Mouse (Mus musculus): ENCODE data around the gene Phactr1. TPM values are rescaled to one million over a fixed set of nuclear protein-coding genes. Genes with fewer than 3 reads are reported as not detected.
A peak's percentile ranks its signal among the peaks of the same experiment; 100 is the strongest.

The Phactr1 gene
- polyA plus RNA-seq, 1 experiment from 2014 or later = 10.0 TPM

DNA sequence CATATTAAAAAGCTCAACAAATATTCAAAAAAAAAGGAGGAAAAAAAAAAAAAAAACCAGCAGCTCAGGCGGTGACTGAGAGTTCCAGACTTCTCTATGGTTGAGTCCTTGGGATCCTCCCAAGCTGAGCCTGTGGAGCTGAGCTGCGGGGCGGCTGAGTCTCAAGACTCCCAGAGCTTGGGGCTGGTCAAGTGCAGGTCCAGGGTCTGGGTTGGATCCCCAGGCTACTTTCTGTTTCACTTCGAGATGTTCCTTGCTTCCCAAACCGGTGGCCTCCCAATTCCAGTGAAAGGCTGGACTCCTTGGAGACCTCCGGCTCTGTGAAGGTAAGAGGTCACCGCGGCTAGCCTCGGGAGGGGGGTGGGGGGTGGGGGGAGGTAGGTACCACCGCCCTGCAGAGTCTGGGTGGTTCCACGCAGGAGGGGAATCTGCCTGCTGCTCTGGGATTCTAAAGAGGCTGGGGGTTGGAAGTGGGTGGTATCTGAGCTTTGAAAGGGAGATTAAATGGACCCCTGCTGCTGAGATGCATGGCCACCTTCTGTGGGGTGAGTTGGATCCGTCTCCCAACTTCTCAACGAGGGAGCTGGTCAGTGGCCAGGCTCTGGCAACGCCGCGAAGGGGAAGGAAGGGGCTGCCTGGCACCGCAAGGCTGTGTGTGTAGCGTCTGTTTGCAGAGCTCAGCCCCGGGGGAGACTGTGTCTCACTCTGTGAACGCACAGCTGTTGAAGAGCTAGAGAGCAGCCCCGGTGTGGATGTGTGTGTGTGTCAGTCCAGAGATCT is 185.9 kb downstream of the Phactr1 start:
- 0 out of 2 replicates have a peak, but pooled peaks cover 6% of the 10 kb centered on the region for H3K4me1 ChIP-seq (replicated peaks; ENCODE audit: control insufficient read depth, insufficient read depth, low read length)
- no peak for ATAC-seq (replicated peaks; ENCODE audit: low FRiP score, low TSS enrichment, low read depth)
- 4% methylated on average over 21 of the region's 21 CpGs for WGBS
- no peaks in the 10 kb centered on the region for H3K36me3 ChIP-seq (ENCODE audit: control insufficient read depth, insufficient read depth, low read length)
- no peaks in the 10 kb centered on the region for H3K9me3 ChIP-seq (ENCODE audit: control insufficient read depth, low read length)
- peak overlapping the region; percentile 39 for H3K4me3 ChIP-seq (ENCODE audit: low read depth, low read length)
- DNase-seq (ENCODE audit: low spot score) = peak; percentile 71
- no peak overlapping the region for H3K27ac ChIP-seq (ENCODE audit: low read depth)
- H3K27me3 ChIP-seq (replicated peaks; ENCODE audit: control insufficient read depth, insufficient read depth, low read length) = 0 out of 2 replicates have a peak, but pooled peaks cover 4% of the 10 kb centered on the region
- peak overlapping the region; percentile 74 for H3K4me2 ChIP-seq (ENCODE audit: low read length)
- peak overlapping the region; percentile 37 for H3K9ac ChIP-seq (ENCODE audit: low read length)

DNA sequence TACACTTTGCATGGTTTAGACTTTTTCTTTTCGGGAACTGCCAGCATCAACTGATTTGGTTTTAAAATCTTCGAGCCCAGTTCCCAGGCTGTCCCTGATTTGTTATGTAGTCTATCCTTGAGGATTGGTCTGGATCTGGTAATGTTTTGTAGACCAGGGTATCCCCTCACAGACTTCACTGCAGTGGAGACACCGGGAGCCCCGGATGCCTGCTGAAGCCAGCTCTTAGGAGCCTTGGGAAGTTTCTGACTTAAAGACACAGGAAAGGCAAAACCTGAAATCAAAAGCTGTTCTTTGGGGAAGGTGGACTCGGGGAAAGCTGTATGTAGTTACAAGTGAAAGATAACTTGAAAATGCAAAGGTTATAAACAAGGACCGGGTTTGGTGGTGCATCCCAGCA is 186.6 kb downstream of the Phactr1 start:
- Histone ChIP-seq H3K4me1 (replicated peaks; ENCODE audit: control insufficient read depth, insufficient read depth, low read length) (0 out of 2 replicates have a peak, but pooled peaks cover 6% of the 10 kb centered on the region), H3K9me3 (ENCODE audit: control insufficient read depth, low read length) (no peaks in the 10 kb centered on the region), H3K4me3 (ENCODE audit: low read depth, low read length) (peak overlapping the region; percentile 39; the same call in 1 of the 2 replicates), H3K36me3 (ENCODE audit: control insufficient read depth, insufficient read depth, low read length) (no peaks in the 10 kb centered on the region), H3K4me2 (ENCODE audit: low read length) (peak overlapping the region; percentile 74), H3K27ac (ENCODE audit: low read depth) (no peak overlapping the region), H3K27me3 (replicated peaks; ENCODE audit: control insufficient read depth, insufficient read depth, low read length) (0 out of 2 replicates have a peak, but pooled peaks cover 4% of the 10 kb centered on the region), H3K9ac (ENCODE audit: low read length) (0 out of 2 replicates have a peak overlapping the region, but pooled peaks have one; percentile 37)
- ATAC-seq (replicated peaks; ENCODE audit: low FRiP score, low TSS enrichment, low read depth) = no peak
- DNase-seq (ENCODE audit: low spot score) = peak; percentile 63
- 34% methylated on average over 6 of the region's 6 CpGs for WGBS

DNA sequence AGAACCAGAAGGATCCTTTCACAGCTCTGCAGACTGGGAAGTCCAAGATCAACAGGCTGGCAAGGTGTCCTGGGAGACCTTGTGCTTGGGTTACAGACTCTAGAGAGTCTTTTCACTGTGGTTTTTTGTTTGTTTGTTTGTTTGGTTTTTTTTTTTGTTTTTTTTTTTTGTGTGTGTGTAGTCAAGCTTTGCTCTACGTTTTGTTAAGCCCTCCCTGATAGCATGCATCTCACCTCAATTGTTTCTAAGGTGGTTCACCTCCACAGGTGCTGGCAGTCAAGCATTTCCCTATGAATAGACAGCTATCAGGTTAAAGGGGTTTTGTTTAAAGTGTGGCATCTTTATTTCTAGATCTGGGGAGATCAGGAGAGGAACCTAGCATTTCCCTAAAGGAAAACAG is 191.7 kb downstream of the Phactr1 start:
- 0 out of 2 replicates have a peak, but pooled peaks cover under 1% of the 10 kb centered on the region for H3K4me1 ChIP-seq (replicated peaks; ENCODE audit: control insufficient read depth, insufficient read depth, low read length)
- no peaks in the 10 kb centered on the region for H3K9me3 ChIP-seq (ENCODE audit: control insufficient read depth, low read length)
- H3K27me3 ChIP-seq (replicated peaks; ENCODE audit: control insufficient read depth, insufficient read depth, low read length) = no peaks in the 10 kb centered on the region
- no peak overlapping the region for H3K4me3 ChIP-seq (ENCODE audit: low read depth, low read length)
- no peak overlapping the region for H3K9ac ChIP-seq (ENCODE audit: low read length)
- 57% methylated on average over 1 of the region's 1 CpGs for WGBS
- H3K27ac ChIP-seq (ENCODE audit: low read depth) = no peak overlapping the region
- no peak for DNase-seq (ENCODE audit: low spot score)
- H3K36me3 ChIP-seq (ENCODE audit: control insufficient read depth, insufficient read depth, low read length) = no peaks in the 10 kb centered on the region
- H3K4me2 ChIP-seq (ENCODE audit: low read length) = no peak overlapping the region
- no peak for ATAC-seq (replicated peaks; ENCODE audit: low FRiP score, low TSS enrichment, low read depth)

DNA sequence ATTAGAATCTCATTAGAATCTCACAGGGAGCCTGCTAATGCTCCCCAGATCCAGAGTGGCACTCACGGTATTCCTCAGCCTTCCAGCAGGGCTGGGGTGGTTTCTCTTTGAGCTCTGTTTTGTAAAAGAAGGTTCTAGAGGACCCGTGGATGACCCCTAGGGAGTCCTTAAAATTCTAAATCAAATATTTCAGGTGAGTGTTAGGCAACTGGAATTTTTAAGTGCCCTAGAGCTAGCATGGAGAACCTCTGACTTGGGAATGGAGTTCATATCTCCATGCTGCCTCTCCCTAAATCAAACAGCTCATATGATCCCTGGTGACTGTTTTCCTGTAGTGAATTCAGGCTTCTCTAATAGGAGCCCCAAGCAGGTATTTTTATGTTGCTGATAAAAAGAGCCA is 197.9 kb downstream of the Phactr1 start:
- Histone ChIP-seq H3K27ac (ENCODE audit: low read depth) (no peak overlapping the region), H3K9ac (ENCODE audit: low read length) (no peak overlapping the region), H3K36me3 (ENCODE audit: control insufficient read depth, insufficient read depth, low read length) (no peaks in the 10 kb centered on the region), H3K4me2 (ENCODE audit: low read length) (no peak overlapping the region), H3K4me1 (replicated peaks; ENCODE audit: control insufficient read depth, insufficient read depth, low read length) (no peaks in the 10 kb centered on the region), H3K9me3 (ENCODE audit: control insufficient read depth, low read length) (no peaks in the 10 kb centered on the region), H3K27me3 (replicated peaks; ENCODE audit: control insufficient read depth, insufficient read depth, low read length) (no peaks in the 10 kb centered on the region), H3K4me3 (ENCODE audit: low read depth, low read length) (no peak overlapping the region)
- ATAC-seq (replicated peaks; ENCODE audit: low FRiP score, low TSS enrichment, low read depth) = no peak
- 55% methylated on average over 2 of the region's 2 CpGs for WGBS
- no peak for DNase-seq (ENCODE audit: low spot score)

DNA sequence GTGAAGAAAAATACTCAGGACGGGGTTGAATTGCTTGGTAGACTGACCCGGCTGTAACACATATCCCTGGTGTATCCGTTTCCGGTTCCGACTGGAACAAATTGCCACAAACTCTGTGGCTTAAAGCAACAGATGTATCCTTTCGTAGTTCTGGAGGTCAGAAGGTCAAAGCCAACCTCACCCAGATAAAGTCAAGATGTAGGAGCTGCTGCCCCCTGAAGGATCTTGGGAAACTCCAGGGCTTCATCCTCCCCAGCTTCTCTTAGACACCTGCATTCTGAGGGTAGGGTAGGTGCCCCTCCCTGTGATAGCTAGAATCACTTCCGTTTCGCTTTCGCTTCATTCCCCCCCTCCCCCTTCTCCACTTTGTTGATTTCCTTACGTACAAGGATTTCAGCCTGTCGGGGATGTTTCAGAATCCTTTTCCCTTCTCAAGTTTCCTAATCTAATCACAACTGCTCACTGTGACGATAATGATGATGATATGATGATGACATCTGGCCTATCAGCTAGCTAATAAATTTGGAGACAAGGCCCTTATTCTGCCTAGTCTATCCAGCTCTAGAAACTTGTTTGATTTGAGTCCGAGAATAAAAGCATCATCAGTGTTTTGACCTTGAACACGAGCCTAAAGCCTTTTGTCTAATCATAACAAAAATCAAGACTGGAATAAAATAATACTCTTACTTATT is 203.8 kb downstream of the Phactr1 start:
- Histone ChIP-seq H3K27ac (ENCODE audit: low read depth) (no peak overlapping the region), H3K27me3 (replicated peaks; ENCODE audit: control insufficient read depth, insufficient read depth, low read length) (no peaks in the 10 kb centered on the region), H3K9me3 (ENCODE audit: control insufficient read depth, low read length) (no peaks in the 10 kb centered on the region), H3K9ac (ENCODE audit: low read length) (no peak overlapping the region), H3K4me3 (ENCODE audit: low read depth, low read length) (no peak overlapping the region), H3K4me1 (replicated peaks; ENCODE audit: control insufficient read depth, insufficient read depth, low read length) (no peaks in the 10 kb centered on the region), H3K36me3 (ENCODE audit: control insufficient read depth, insufficient read depth, low read length) (no peaks in the 10 kb centered on the region), H3K4me2 (ENCODE audit: low read length) (no peak overlapping the region; the same call in 1 of the 2 replicates)
- 40% methylated on average over 14 of the region's 14 CpGs for WGBS
- DNase-seq (ENCODE audit: low spot score) (no peak), ATAC-seq (replicated peaks; ENCODE audit: low FRiP score, low TSS enrichment, low read depth) (no peak)

DNA sequence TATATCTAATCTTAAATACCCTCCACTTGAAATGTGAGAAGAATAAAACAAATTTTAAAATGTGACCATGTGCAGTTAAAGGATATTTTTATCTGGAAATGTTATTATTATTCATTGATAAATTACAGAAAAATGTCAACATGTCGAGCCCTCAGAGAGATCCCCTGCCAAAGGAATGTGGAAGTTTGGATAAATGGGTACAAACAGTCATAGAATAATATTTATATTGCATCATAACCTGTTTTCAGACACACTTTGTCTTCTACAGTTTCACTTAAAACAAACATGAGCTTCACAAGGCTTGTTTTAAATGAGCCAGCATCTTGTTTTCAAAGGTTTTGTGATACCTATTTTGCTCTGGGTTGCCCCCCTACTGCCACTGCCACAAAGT is 204.3 kb downstream of the Phactr1 start:
- H3K4me3 ChIP-seq (ENCODE audit: low read depth, low read length) = no peak overlapping the region
- H3K4me1 ChIP-seq (replicated peaks; ENCODE audit: control insufficient read depth, insufficient read depth, low read length) = no peaks in the 10 kb centered on the region
- H3K9me3 ChIP-seq (ENCODE audit: control insufficient read depth, low read length) = no peaks in the 10 kb centered on the region
- H3K27ac ChIP-seq (ENCODE audit: low read depth) = no peak overlapping the region
- H3K4me2 ChIP-seq (ENCODE audit: low read length) = no peak overlapping the region
- no peaks in the 10 kb centered on the region for H3K27me3 ChIP-seq (replicated peaks; ENCODE audit: control insufficient read depth, insufficient read depth, low read length)
- ATAC-seq (replicated peaks; ENCODE audit: low FRiP score, low TSS enrichment, low read depth) (no peak), DNase-seq (ENCODE audit: low spot score) (no peak)
- WGBS = 38% methylated on average over 1 of the region's 1 CpGs
- H3K9ac ChIP-seq (ENCODE audit: low read length) = no peak overlapping the region
- H3K36me3 ChIP-seq (ENCODE audit: control insufficient read depth, insufficient read depth, low read length) = no peaks in the 10 kb centered on the region

DNA sequence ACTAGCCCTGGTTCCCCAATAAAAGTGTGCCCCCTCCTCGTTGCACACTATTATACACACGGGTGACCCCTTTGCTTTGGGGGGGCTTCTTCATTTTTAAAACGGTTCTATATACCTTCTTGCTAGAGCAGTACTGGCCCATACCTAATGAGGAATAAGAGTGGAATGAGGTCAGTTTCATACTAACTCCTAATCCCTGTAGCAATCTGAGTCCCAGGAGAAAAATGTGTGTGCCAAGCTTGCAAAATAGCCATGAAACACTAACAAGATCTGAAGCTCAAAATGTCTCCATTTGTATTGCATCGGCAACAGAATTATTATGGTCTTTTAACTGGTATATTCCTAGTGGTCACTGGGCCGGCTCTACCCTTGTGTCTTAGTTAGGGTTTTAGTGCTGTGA is 207.3 kb downstream of the Phactr1 start:
- DNase-seq (ENCODE audit: low spot score) (no peak), ATAC-seq (replicated peaks; ENCODE audit: low FRiP score, low TSS enrichment, low read depth) (no peak)
- no peaks in the 10 kb centered on the region for H3K9me3 ChIP-seq (ENCODE audit: control insufficient read depth, low read length)
- H3K27ac ChIP-seq (ENCODE audit: low read depth) = no peak overlapping the region
- 88% methylated on average over 5 of the region's 5 CpGs for WGBS
- no peaks in the 10 kb centered on the region for H3K27me3 ChIP-seq (replicated peaks; ENCODE audit: control insufficient read depth, insufficient read depth, low read length)
- H3K9ac ChIP-seq (ENCODE audit: low read length) = no peak overlapping the region
- H3K4me1 ChIP-seq (replicated peaks; ENCODE audit: control insufficient read depth, insufficient read depth, low read length) = no peaks in the 10 kb centered on the region
- H3K4me2 ChIP-seq (ENCODE audit: low read length) = no peak overlapping the region
- H3K36me3 ChIP-seq (ENCODE audit: control insufficient read depth, insufficient read depth, low read length) = no peaks in the 10 kb centered on the region
- H3K4me3 ChIP-seq (ENCODE audit: low read depth, low read length) = no peak overlapping the region

DNA sequence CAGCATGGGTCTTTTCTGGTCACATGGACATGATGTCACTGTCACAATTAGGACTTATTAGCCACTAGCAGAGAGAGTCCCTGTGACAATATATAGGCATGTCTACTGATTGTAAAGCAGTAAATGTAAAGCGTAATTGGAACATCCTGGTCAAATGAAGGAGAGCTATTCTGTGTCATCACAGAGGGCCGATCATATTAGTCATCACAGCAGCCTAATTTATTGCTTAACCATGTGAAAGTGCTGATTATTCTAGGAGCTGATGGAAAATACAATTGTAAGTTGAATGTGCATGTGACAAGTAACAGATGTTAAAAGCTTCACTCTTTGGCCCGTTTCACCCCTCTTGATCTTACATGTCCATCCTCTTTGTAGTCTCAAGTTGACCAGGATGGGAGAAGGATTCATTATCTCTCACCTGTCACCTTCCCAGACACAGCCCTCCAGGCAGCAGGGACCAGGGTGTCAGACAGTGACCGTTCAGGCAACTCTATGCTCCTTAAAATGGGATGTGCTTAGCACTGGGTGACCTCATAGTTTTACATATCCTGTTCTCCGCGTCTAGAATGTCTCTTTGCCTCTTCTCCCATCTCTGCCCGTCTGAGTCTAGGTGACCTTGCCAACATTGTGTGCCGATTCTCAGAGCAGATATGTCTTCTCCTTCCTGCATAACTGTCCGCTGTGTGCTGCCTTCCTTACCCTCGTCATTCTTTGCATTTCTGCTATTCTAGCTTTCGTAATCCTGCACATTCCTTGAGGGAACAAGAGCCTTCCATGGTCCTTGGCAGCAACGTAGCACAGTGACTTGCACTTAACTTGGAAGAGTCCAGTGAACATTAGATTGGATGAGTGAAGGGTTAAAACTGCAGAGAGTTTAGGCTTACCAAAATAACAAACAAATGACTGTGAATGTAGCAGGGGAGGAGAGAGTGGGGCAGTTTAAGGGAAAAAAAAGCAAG is 209.4 kb downstream of the Phactr1 start:
- Histone ChIP-seq H3K4me2 (ENCODE audit: low read length) (no peak overlapping the region), H3K27me3 (replicated peaks; ENCODE audit: control insufficient read depth, insufficient read depth, low read length) (no peaks in the 10 kb centered on the region), H3K36me3 (ENCODE audit: control insufficient read depth, insufficient read depth, low read length) (no peaks in the 10 kb centered on the region), H3K27ac (ENCODE audit: low read depth) (no peak overlapping the region), H3K4me3 (ENCODE audit: low read depth, low read length) (no peak overlapping the region), H3K9ac (ENCODE audit: low read length) (no peak overlapping the region), H3K9me3 (ENCODE audit: control insufficient read depth, low read length) (no peaks in the 10 kb centered on the region), H3K4me1 (replicated peaks; ENCODE audit: control insufficient read depth, insufficient read depth, low read length) (no peaks in the 10 kb centered on the region)
- WGBS = 64% methylated on average over 12 of the region's 12 CpGs
- DNase-seq (ENCODE audit: low spot score) (no peak), ATAC-seq (replicated peaks; ENCODE audit: low FRiP score, low TSS enrichment, low read depth) (no peak)
